Mouse (Mus musculus) cortical plate, adult 2 months (tissue): ENCODE measurements around the gene Myl4.

Experiments used
- CTCF ChIP-seq: fragments of 200-500 bp; IDR thresholded peaks from 2 replicates; pipeline ENCODE4 v1.5.1; 2011; ENCODE audit warnings: mild to moderate bottlenecking, control low read depth, low read length; ENCODE audit not compliant: insufficient read depth; ENCODE audit errors: extremely low read depth
- POLR2A ChIP-seq: fragments of 200-500 bp; IDR thresholded peaks from 2 replicates; pipeline ENCODE4 v1.6.1; 2011; ENCODE audit warnings: mild to moderate bottlenecking, low read length, control low read depth; ENCODE audit not compliant: insufficient read depth; ENCODE audit errors: extremely low read depth

GRCm38 (mm10) chr11:104639634-104640033 lies 89.2 kb downstream of the Myl4 start:
- TF ChIP-seq CTCF (no peak), POLR2A (no peak)
